Mouse (Mus musculus) CH12.LX (cell line): ENCODE measurements around the gene C1ql1. TPM values are rescaled to one million over a fixed set of nuclear protein-coding genes. Genes with fewer than 3 reads are reported as not detected.
A peak's percentile ranks its signal among the peaks of the same experiment; 100 is the strongest.

Source experiments
- DNase-seq: peaks from one replicate; pipeline ENCODE4 v3.0.0-alpha.2; 2013; ENCODE audit errors: extremely low read depth
- H3K27ac ChIP-seq: 2 replicates; pipeline ENCODE4 v1.5.1; 2012; ENCODE audit warnings: low read depth, mild to moderate bottlenecking, control low read depth, moderate library complexity; ENCODE audit not compliant: insufficient read depth
- H3K27me3 ChIP-seq: replicated peaks from 2 replicates; pipeline ENCODE3; 2012; ENCODE audit warnings: inconsistent platforms
- H3K36me3 ChIP-seq, 2 experiments: replicated peaks in 1 of 2; 2 replicates each; pipeline versions ENCODE3 to v1.6.1; 2012; ENCODE audit warnings: inconsistent platforms in 1 of 2, low read length in 1 of 2, mild to moderate bottlenecking in 1 of 2, mixed read lengths in 1 of 2, moderate library complexity in 1 of 2; ENCODE audit not compliant: control insufficient read depth in 1 of 2, insufficient read depth in 1 of 2
- H3K4me1 ChIP-seq, 2 experiments: 2 replicates each; pipeline ENCODE4 v1.6.1; 2012; ENCODE audit warnings: inconsistent platforms in 1 of 2, moderate library complexity in 1 of 2; ENCODE audit not compliant: insufficient read depth in 2 of 2, control insufficient read depth in 1 of 2
- H3K4me2 ChIP-seq: 2 replicates; pipeline ENCODE4 v1.6.1; 2012; ENCODE audit warnings: low read depth, mild to moderate bottlenecking, control low read depth; ENCODE audit not compliant: poor library complexity, insufficient read depth, severe bottlenecking
- H3K4me3 ChIP-seq, 3 experiments: fragments of 150-350 bp in 1 of 3; sonication (generic) in 1 of 3; replicated peaks in 1 of 3; 2 replicates each; pipeline versions ENCODE3 to v1.5.1; 2011 to 2012; ENCODE audit warnings: low read depth in 2 of 3, low read length in 2 of 3, mild to moderate bottlenecking in 2 of 3, moderate library complexity in 2 of 3, control low read depth in 1 of 3, improper control_type of control experiment in 1 of 3, inconsistent platforms in 1 of 3, mixed read lengths in 1 of 3; ENCODE audit not compliant: poor library complexity in 1 of 3
- H3K79me2 ChIP-seq: replicated peaks from 2 replicates; pipeline ENCODE4 v1.6.1; 2012; ENCODE audit warnings: mild to moderate bottlenecking, moderate library complexity; ENCODE audit not compliant: control insufficient read depth, poor library complexity, insufficient read depth, severe bottlenecking; ENCODE audit errors: extremely low read depth
- H3K9ac ChIP-seq: 2 replicates; pipeline ENCODE4 v1.6.1; 2012; ENCODE audit warnings: low read depth, mild to moderate bottlenecking, control low read depth, moderate library complexity; ENCODE audit not compliant: insufficient read depth
- H3K9me3 ChIP-seq: replicated peaks from 2 replicates; pipeline ENCODE3; 2012; ENCODE audit warnings: low read length, inconsistent platforms, mixed read lengths
- BHLHE40 ChIP-seq: IDR thresholded peaks from 2 replicates; pipeline ENCODE4 v1.6.1; 2011; ENCODE audit warnings: mild to moderate bottlenecking, low read depth, low read length, improper control_type of control experiment
- CHD2 ChIP-seq: IDR thresholded peaks from 2 replicates; pipeline ENCODE4 v1.6.1; 2011; ENCODE audit warnings: low read length, improper control_type of control experiment
- CTCF ChIP-seq, 2 experiments: IDR thresholded peaks in 1 of 2; conservative IDR thresholded peaks in 1 of 2; 2 replicates each; pipeline ENCODE4 v1.5.1; 2011 to 2012; ENCODE audit warnings: low read depth in 2 of 2, low read length in 2 of 2, improper control_type of control experiment in 1 of 2, inconsistent platforms in 1 of 2, mild to moderate bottlenecking in 1 of 2, moderate library complexity in 1 of 2
- ELF1 ChIP-seq: IDR thresholded peaks from 2 replicates; pipeline ENCODE4 v1.6.1; 2014; ENCODE audit warnings: low read depth, mild to moderate bottlenecking, inconsistent platforms, low read length, improper control_type of control experiment
- EP300 ChIP-seq: IDR thresholded peaks from 2 replicates; pipeline ENCODE4 v1.6.1; 2011; ENCODE audit warnings: low read length, improper control_type of control experiment
- ETS1 ChIP-seq: conservative IDR thresholded peaks from 2 replicates; pipeline ENCODE4 v1.6.1; 2012; ENCODE audit warnings: low read depth, mild to moderate bottlenecking, inconsistent platforms, low read length, improper control_type of control experiment, moderate library complexity
- GABPA ChIP-seq: IDR thresholded peaks from 2 replicates; pipeline ENCODE4 v1.6.1; 2012; ENCODE audit warnings: low read depth, low read length, improper control_type of control experiment, inconsistent platforms; ENCODE audit not compliant: insufficient replicate concordance
- IRF4 ChIP-seq: IDR thresholded peaks from 2 replicates; pipeline ENCODE4 v1.6.1; 2014; ENCODE audit warnings: low read depth, mild to moderate bottlenecking, inconsistent platforms, low read length, improper control_type of control experiment
- JUN ChIP-seq: IDR thresholded peaks from 2 replicates; pipeline ENCODE4 v1.6.1; 2011; ENCODE audit warnings: low read depth, mild to moderate bottlenecking, low read length, improper control_type of control experiment, moderate library complexity; ENCODE audit not compliant: insufficient read depth
- JUND ChIP-seq: conservative IDR thresholded peaks from 2 replicates; pipeline ENCODE4 v1.6.1; 2011; ENCODE audit warnings: low read depth, low read length, improper control_type of control experiment
- KAT2A ChIP-seq: IDR thresholded peaks from 2 replicates; pipeline ENCODE4 v1.6.1; 2012; ENCODE audit warnings: low read length, improper control_type of control experiment, inconsistent platforms; ENCODE audit not compliant: insufficient replicate concordance
- MAFK ChIP-seq: IDR thresholded peaks from 2 replicates; pipeline ENCODE4 v1.6.1; 2011; ENCODE audit warnings: low read length, improper control_type of control experiment; ENCODE audit not compliant: insufficient replicate concordance
- MAX ChIP-seq: IDR thresholded peaks from 2 replicates; pipeline ENCODE4 v1.6.1; 2011; ENCODE audit warnings: low read length, improper control_type of control experiment
- MAZ ChIP-seq: IDR thresholded peaks from 2 replicates; pipeline ENCODE4 v1.6.1; 2012; ENCODE audit warnings: low read depth, mild to moderate bottlenecking, inconsistent platforms, low read length, improper control_type of control experiment, moderate library complexity
- MEF2A ChIP-seq: IDR thresholded peaks from 2 replicates; pipeline ENCODE4 v1.6.1; 2014; ENCODE audit warnings: low read depth, mild to moderate bottlenecking, inconsistent platforms, low read length, improper control_type of control experiment, borderline replicate concordance
- MXI1 ChIP-seq: IDR thresholded peaks from 2 replicates; pipeline ENCODE4 v1.6.1; 2011; ENCODE audit warnings: mild to moderate bottlenecking, low read depth, low read length, improper control_type of control experiment
- MYC ChIP-seq: IDR thresholded peaks from 2 replicates; pipeline ENCODE4 v1.6.1; 2011; ENCODE audit warnings: low read depth, mild to moderate bottlenecking, improper control_type of control experiment, low read length
- NELFE ChIP-seq: IDR thresholded peaks from 2 replicates; pipeline ENCODE4 v1.6.1; 2011; ENCODE audit warnings: low read depth, low read length, improper control_type of control experiment
- NRF1 ChIP-seq: IDR thresholded peaks from 2 replicates; pipeline ENCODE4 v1.6.1; 2014; ENCODE audit warnings: low read depth, mild to moderate bottlenecking, inconsistent platforms, low read length, improper control_type of control experiment, moderate library complexity
- PAX5 ChIP-seq: IDR thresholded peaks from 2 replicates; pipeline ENCODE4 v1.6.1; 2012; ENCODE audit warnings: low read length, inconsistent platforms, mixed read lengths
- POLR2A ChIP-seq: IDR thresholded peaks from 2 replicates; pipeline ENCODE4 v1.6.1; 2011; ENCODE audit warnings: low read depth, mild to moderate bottlenecking, improper control_type of control experiment, low read length
- POLR2AphosphoS2 ChIP-seq: IDR thresholded peaks from 2 replicates; pipeline ENCODE4 v1.6.1; 2011; ENCODE audit warnings: low read depth, low read length, improper control_type of control experiment
- RAD21 ChIP-seq: IDR thresholded peaks from 2 replicates; pipeline ENCODE4 v1.6.1; 2011; ENCODE audit warnings: low read depth, mild to moderate bottlenecking, low read length, improper control_type of control experiment, moderate library complexity
- RCOR1 ChIP-seq: conservative IDR thresholded peaks from 2 replicates; pipeline ENCODE4 v1.6.1; 2012; ENCODE audit warnings: low read depth, mild to moderate bottlenecking, inconsistent platforms, low read length, improper control_type of control experiment
- SIN3A ChIP-seq: IDR thresholded peaks from 2 replicates; pipeline ENCODE4 v1.6.1; 2012; ENCODE audit warnings: low read length, improper control_type of control experiment, inconsistent platforms
- SMC3 ChIP-seq: IDR thresholded peaks from 2 replicates; pipeline ENCODE4 v1.6.1; 2011; ENCODE audit warnings: low read depth, low read length, improper control_type of control experiment
- TBP ChIP-seq: conservative IDR thresholded peaks from 2 replicates; pipeline ENCODE4 v1.6.1; 2011; ENCODE audit warnings: low read depth, low read length, improper control_type of control experiment
- TCF12 ChIP-seq: IDR thresholded peaks from 2 replicates; pipeline ENCODE4 v1.6.1; 2014; ENCODE audit warnings: low read depth, mild to moderate bottlenecking, inconsistent platforms, low read length, improper control_type of control experiment
- USF1 ChIP-seq: IDR thresholded peaks from 2 replicates; pipeline ENCODE4 v1.6.1; 2014; ENCODE audit warnings: low read depth, mild to moderate bottlenecking, inconsistent platforms, low read length, improper control_type of control experiment
- USF2 ChIP-seq: conservative IDR thresholded peaks from 2 replicates; pipeline ENCODE4 v1.6.1; 2011; ENCODE audit warnings: low read depth, low read length, improper control_type of control experiment
- ZC3H11A ChIP-seq: IDR thresholded peaks from 2 replicates; pipeline ENCODE4 v1.6.1; 2012; ENCODE audit warnings: low read depth, mild to moderate bottlenecking, inconsistent platforms, low read length, improper control_type of control experiment
- ZKSCAN1 ChIP-seq: IDR thresholded peaks from 2 replicates; pipeline ENCODE4 v1.6.1; 2012; ENCODE audit warnings: low read depth, inconsistent platforms, low read length, improper control_type of control experiment, borderline replicate concordance
- ZNF384 ChIP-seq: IDR thresholded peaks from 2 replicates; pipeline ENCODE4 v1.6.1; 2012; ENCODE audit warnings: low read depth, low read length, improper control_type of control experiment, inconsistent platforms
- dilution Hi-C: fragments of 300-500 bp; cut with MboI; formaldehyde crosslinking; loops from 2 replicates; pipeline ENCODE4 v1.14.3; 2020; ENCODE audit warnings: low sequenced_read_pairs; ENCODE audit not compliant: extremely low pct_unique_long_range_greater_than_20kb, extremely low pct_ligation_motif_present
- in situ Hi-C: fragments of 300-500 bp; cut with MboI; formaldehyde crosslinking; loops from 3 replicates; pipeline ENCODE4 v1.14.3; 2019; ENCODE audit warnings: low sequenced_read_pairs, low pct_ligation_motif_present, low pct_unique_long_range_greater_than_20kb, mixed read lengths
- polyA plus RNA-seq: library from polyadenylated mRNA; unstranded; fragments of >175 nt; gene quantifications from 2 replicates; pipeline ENCODE4 v1.2.1, GENCODE M21; 2012; ENCODE audit warnings: low read depth; ENCODE audit not compliant: insufficient read length
- total RNA-seq, 2 experiments: library from RNA; depleted of rRNA; stranded (reverse); fragments of 300-350 nt in 1 of 2; fragments of >200 nt in 1 of 2; gene quantifications; 2 replicates each; pipeline ENCODE4 v1.2.3; 2012 to 2014

C1ql1 gene
- total and polyA plus RNA-seq, 3 experiments: not detected

DNA sequence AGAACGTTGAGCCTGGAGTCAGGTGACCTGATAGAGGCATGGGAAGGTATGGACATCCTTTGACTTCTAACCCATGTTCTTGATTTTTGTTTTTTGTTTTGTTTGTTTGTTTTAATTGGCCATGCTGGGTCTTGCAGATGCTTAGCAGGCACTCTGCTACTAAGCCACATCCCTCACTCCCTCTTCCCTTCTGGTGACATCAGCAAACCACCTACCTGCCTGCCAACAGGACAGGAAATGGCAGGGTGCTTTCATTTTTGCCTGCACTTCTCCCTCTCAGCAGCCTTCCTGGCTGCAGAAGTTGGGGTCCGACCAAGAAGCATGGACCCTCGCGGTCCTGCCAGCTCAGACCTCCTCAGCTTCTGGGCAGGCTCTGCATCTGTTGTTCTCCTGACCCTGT is 14.6 kb upstream of the C1ql1 start:
- H3K27me3 ChIP-seq: peaks cover 80% of the 10 kb centered on the region

GRCm38 (mm10) chr11:102958870-102959269 is 12.4 kb upstream of the C1ql1 start:
- in situ Hi-C loops: no loop called here
- peaks cover 81% of the 10 kb centered on the region for H3K27me3 ChIP-seq
- TF ChIP-seq BHLHE40: no peak
- TF ChIP-seq CHD2: no peak
- TF ChIP-seq POLR2AphosphoS2: no peak
- no peak for TF ChIP-seq MAFK
- no peak for TF ChIP-seq POLR2A
- no peak for TF ChIP-seq GABPA
- TF ChIP-seq EP300: no peak
- TF ChIP-seq ETS1: no peak
- TF ChIP-seq RCOR1: no peak
- peak; percentile 61; the same call in 1 of the 2 replicates for TF ChIP-seq IRF4
- no peak for TF ChIP-seq MAZ
- TF ChIP-seq JUND: peak; percentile 89
- no peak for TF ChIP-seq NELFE
- TF ChIP-seq CTCF (conservative IDR thresholded peaks at IDR 0.05 in 1 of 2, IDR thresholded peaks at IDR 0.05 in 1 of 2; ENCODE audit: low read depth in 2 of 2, low read length in 2 of 2): peak in 1 of 2 experiments; percentile 63; a peak in 2 of 4 replicates
- no peak for TF ChIP-seq MEF2A
- TF ChIP-seq PAX5: no peak
- TF ChIP-seq TCF12: no peak
- TF ChIP-seq ELF1: no peak
- peak; percentile 32 for TF ChIP-seq JUN
- TF ChIP-seq NRF1: no peak
- TF ChIP-seq KAT2A: no peak
- no peak for TF ChIP-seq TBP
- TF ChIP-seq MXI1: no peak
- TF ChIP-seq ZNF384: no peak
- 0 out of 2 replicates have a peak, but pooled peaks have one; percentile 17 for TF ChIP-seq MYC
- TF ChIP-seq SMC3: peak; percentile 32
- TF ChIP-seq USF2: no peak
- no peak for TF ChIP-seq USF1
- TF ChIP-seq ZKSCAN1: no peak
- TF ChIP-seq RAD21: no peak; the same call in 1 of the 2 replicates
- TF ChIP-seq ZC3H11A: no peak
- no peak for TF ChIP-seq MAX

More for the DNA sequence above, 14.6 kb upstream of the C1ql1 start:
- H3K4me2 ChIP-seq: no peak overlapping the region
- H3K4me1 ChIP-seq: no peaks in the 10 kb centered on the region
- no peaks in the 10 kb centered on the region for H3K9me3 ChIP-seq
- no peak overlapping the region for H3K27ac ChIP-seq
- H3K4me3 ChIP-seq: no peak overlapping the region
- H3K79me2 ChIP-seq: no peaks in the 10 kb centered on the region
- H3K9ac ChIP-seq: no peak overlapping the region
- DNase-seq: no peak
- in situ Hi-C loops (no loop called here), dilution Hi-C loops (no loop called here)
- H3K36me3 ChIP-seq: no peaks in the 10 kb centered on the region
- TF ChIP-seq MXI1 (no peak), SIN3A (no peak), ELF1 (no peak), MAFK (no peak), NRF1 (no peak), JUND (no peak), IRF4 (no peak)

More at GRCm38 (mm10) chr11:102958870-102959269, 12.4 kb upstream of the C1ql1 start:
- Histone ChIP-seq H3K79me2 (no peaks in the 10 kb centered on the region), H3K4me1 (no peaks in the 10 kb centered on the region), H3K9me3 (no peaks in the 10 kb centered on the region), H3K9ac (no peak overlapping the region), H3K4me3 (no peak overlapping the region), H3K36me3 (no peaks in the 10 kb centered on the region), H3K4me2 (no peak overlapping the region), H3K27ac (no peak overlapping the region)
- DNase-seq: no peak
- dilution Hi-C loops: no loop called here
